Mouse (Mus musculus) splenic B cell, adult 2 months (primary cell): ENCODE data around the gene Il22ra1.

Experiments used
- DNase-seq: peaks from one replicate; pipeline ENCODE4 v3.0.0-alpha.2; 2011; ENCODE audit warnings: low read depth, low spot score
- H3K27me3 ChIP-seq: 2 replicates; pipeline ENCODE4 v1.6.1; 2012; ENCODE audit warnings: mild to moderate bottlenecking, low read length, moderate library complexity, mixed read lengths; ENCODE audit not compliant: control insufficient read depth, poor library complexity, insufficient read depth, severe bottlenecking
- H3K36me3 ChIP-seq: 2 replicates; pipeline ENCODE4 v1.6.1; 2012; ENCODE audit warnings: mild to moderate bottlenecking, low read length, moderate library complexity, mixed read lengths; ENCODE audit not compliant: control insufficient read depth, poor library complexity, insufficient read depth, severe bottlenecking

Gene Il22ra1

GRCm38 (mm10) chr4:135771592-135771991 lies 43.6 kb downstream of the Il22ra1 start:
- DNase-seq: peak; percentile 19
- H3K36me3 ChIP-seq: no peaks in the 10 kb centered on the region
- no peaks in the 10 kb centered on the region for H3K27me3 ChIP-seq

GRCm38 (mm10) chr4:135772671-135773070 lies 44.7 kb downstream of the Il22ra1 start:
- no peak for DNase-seq
- Histone ChIP-seq H3K36me3 (no peaks in the 10 kb centered on the region), H3K27me3 (no peaks in the 10 kb centered on the region)

GRCm38 (mm10) chr4:135774496-135774895 lies 46.5 kb downstream of the Il22ra1 start:
- DNase-seq: no peak
- H3K36me3 ChIP-seq: no peaks in the 10 kb centered on the region
- no peaks in the 10 kb centered on the region for H3K27me3 ChIP-seq

GRCm38 (mm10) chr4:135776850-135777249 lies 48.9 kb downstream of the Il22ra1 start:
- DNase-seq: no peak
- Histone ChIP-seq H3K36me3 (no peaks in the 10 kb centered on the region), H3K27me3 (no peaks in the 10 kb centered on the region)

GRCm38 (mm10) chr4:135779661-135780060 lies 51.7 kb downstream of the Il22ra1 start:
- Histone ChIP-seq H3K27me3 (no peaks in the 10 kb centered on the region), H3K36me3 (no peaks in the 10 kb centered on the region)
- no peak for DNase-seq

- no peak for DNase-seq
Observed at GRCm38 (mm10) chr4:135780255-135780654, 52.3 kb downstream of the Il22ra1 start.

GRCm38 (mm10) chr4:135781304-135781703 lies 53.3 kb downstream of the Il22ra1 start:
- no peaks in the 10 kb centered on the region for H3K36me3 ChIP-seq
- no peaks in the 10 kb centered on the region for H3K27me3 ChIP-seq
- DNase-seq: no peak

More at GRCm38 (mm10) chr4:135780255-135780654, 52.3 kb downstream of the Il22ra1 start:
- H3K27me3 ChIP-seq: no peaks in the 10 kb centered on the region
- H3K36me3 ChIP-seq: no peaks in the 10 kb centered on the region

- H3K36me3 ChIP-seq: no peaks in the 10 kb centered on the region
- H3K27me3 ChIP-seq: no peaks in the 10 kb centered on the region
- DNase-seq: no peak
Observed at GRCm38 (mm10) chr4:135786581-135786980, 58.6 kb downstream of the Il22ra1 start.

GRCm38 (mm10) chr4:135787271-135787670 lies 59.3 kb downstream of the Il22ra1 start:
- H3K27me3 ChIP-seq: no peaks in the 10 kb centered on the region
- no peaks in the 10 kb centered on the region for H3K36me3 ChIP-seq
- DNase-seq: no peak

GRCm38 (mm10) chr4:135789135-135789534 lies 61.2 kb downstream of the Il22ra1 start:
- Histone ChIP-seq H3K27me3 (no peaks in the 10 kb centered on the region), H3K36me3 (no peaks in the 10 kb centered on the region)
- DNase-seq: no peak

- no peaks in the 10 kb centered on the region for H3K36me3 ChIP-seq
- no peak for DNase-seq
- no peaks in the 10 kb centered on the region for H3K27me3 ChIP-seq
Observed at GRCm38 (mm10) chr4:135792821-135793220, 64.8 kb downstream of the Il22ra1 start.

- no peaks in the 10 kb centered on the region for H3K27me3 ChIP-seq
- no peak for DNase-seq
- H3K36me3 ChIP-seq: no peaks in the 10 kb centered on the region
Observed at GRCm38 (mm10) chr4:135797931-135798330, 70.0 kb downstream of the Il22ra1 start.

GRCm38 (mm10) chr4:135801543-135801942 lies 73.6 kb downstream of the Il22ra1 start:
- DNase-seq: peak; percentile 87
- H3K36me3 ChIP-seq: no peaks in the 10 kb centered on the region
- no peaks in the 10 kb centered on the region for H3K27me3 ChIP-seq
